ENCODE assay signal across 9 mouse cellular contexts in genomic region chr4:117267284-117267683, GRCm38 (mm10). TPM values are rescaled to one million over a fixed set of nuclear protein-coding genes. Genes with fewer than 3 reads are reported as not detected.
DNase-seq lines count a peak whose midpoint lies in the region; ATAC-seq lines count a peak whose summit lies in the region.
"Had no signal": no experiment of that assay in that cellular context is flagged by ENCODE, and none has a peak within 500 bp of the region (broad histone marks: within the 10 kb centered on the region; RNA-seq: fewer than 3 reads in every experiment).

No protein-coding gene starts in this region.

- H3K4me2 ChIP-seq in neural tube, embryonic 15.5 days, result no peak overlapping the region
- H3K4me2 ChIP-seq in limb, embryonic 13.5 days (replicated peaks), result no peak overlapping the region
- H3K4me2 ChIP-seq: hindbrain, embryonic 15.5 days had no signal

- ATAC-seq in neural tube, embryonic 15.5 days (ENCODE audit: low FRiP score), result no peak
- ATAC-seq in erythroblast, adult 5-6 weeks (replicated peaks; ENCODE audit: low FRiP score, poor library complexity, severe bottlenecking), result peak; percentile 73
- 0 out of 2 replicates have a peak, but pooled peaks have one; percentile 18 for ATAC-seq in limb, embryonic 13.5 days (ENCODE audit: low FRiP score, low read depth)

- H3K4me1 ChIP-seq in neural tube, embryonic 15.5 days, result peaks cover 6% of the 10 kb centered on the region
- peaks cover 19% of the 10 kb centered on the region for H3K4me1 ChIP-seq in limb, embryonic 13.5 days
- H3K4me1 ChIP-seq: hindbrain, embryonic 15.5 days had no signal

- DNase-seq in neural tube, embryonic 10.5 days (ENCODE audit: extremely low spot score, low spot score), result peak; percentile 83
- DNase-seq in adrenal gland, postnatal 36 days, result peak; percentile 80 to 82
- peak; percentile 86 for DNase-seq in hindlimb bud, embryonic 11.5 days (ENCODE audit: extremely low spot score, low read depth, low spot score)
- peak; percentile 75 for DNase-seq in ovary, postnatal 14 days (ENCODE audit: low spot score)
- DNase-seq in thymus, postnatal 14 days, result peak; percentile 81

- H3K9ac ChIP-seq in neural tube, embryonic 15.5 days (replicated peaks), result no peak overlapping the region
- no peak overlapping the region for H3K9ac ChIP-seq in limb, embryonic 13.5 days
- H3K9ac ChIP-seq: hindbrain, embryonic 15.5 days had no signal

- H3K9me3 ChIP-seq in neural tube, embryonic 15.5 days (replicated peaks), result no peaks in the 10 kb centered on the region
- H3K9me3 ChIP-seq in limb, embryonic 13.5 days, result no peaks in the 10 kb centered on the region
- H3K9me3 ChIP-seq: hindbrain, embryonic 15.5 days had no signal

- 9% methylated on average over 2 of the region's 2 CpGs for WGBS in neural tube, embryonic 15.5 days
- 6% methylated on average over 2 of the region's 2 CpGs for WGBS in limb, embryonic 13.5 days

- H3K27me3 ChIP-seq in neural tube, embryonic 15.5 days (replicated peaks), result peaks cover 11% of the 10 kb centered on the region; the same call in 1 of the 2 replicates
- H3K27me3 ChIP-seq in limb, embryonic 13.5 days, result no peaks in the 10 kb centered on the region

- H3K36me3 ChIP-seq in neural tube, embryonic 15.5 days, result peaks cover 10% of the 10 kb centered on the region
- H3K36me3 ChIP-seq in limb, embryonic 13.5 days, result peaks cover 11% of the 10 kb centered on the region

- no peak overlapping the region for H3K27ac ChIP-seq in neural tube, embryonic 15.5 days (replicated peaks)
- no peak overlapping the region for H3K27ac ChIP-seq in limb, embryonic 13.5 days
- H3K27ac ChIP-seq: hindbrain, embryonic 15.5 days had no signal

- H3K4me3 ChIP-seq in neural tube, embryonic 15.5 days (replicated peaks), result no peak overlapping the region
- H3K4me3 ChIP-seq in limb, embryonic 13.5 days, result no peak overlapping the region
- H3K4me3 ChIP-seq: hindbrain, embryonic 15.5 days had no signal

RNA-seq across cellular contexts. Expression of gene Armh1, which starts 15.4 kb away (rescaled TPM):
- 1.4 and 1.5 TPM in 2 replicates for polyA plus RNA-seq in neural tube, embryonic 15.5 days (2015; fragmentation: Nextera tagmentation; extraction: Ambion mirVana)
- 1 to 10 TPM; 2.8 to 3.5 TPM for total RNA-seq in adrenal gland, postnatal 36 days (2021)
- not detected in 2 replicates for total RNA-seq in erythroblast, adult 5-6 weeks (2015; ENCODE audit: low replicate concordance)
- total RNA-seq in erythroblast, adult 5-6 weeks (2017; ENCODE audit: low replicate concordance), result not detected in 2 replicates
- polyA plus RNA-seq in limb, embryonic 13.5 days (2015; fragmentation: Nextera tagmentation; extraction: Ambion mirVana), result 0.53 and 0.79 TPM in 2 replicates

RNA-seq across cellular contexts. Expression of gene Tmem53, which starts 15.5 kb away (rescaled TPM):
- 6.3 and 8.7 TPM in 2 replicates for polyA plus RNA-seq in neural tube, embryonic 15.5 days (2015; fragmentation: Nextera tagmentation; extraction: Ambion mirVana)
- total RNA-seq in adrenal gland, postnatal 36 days (2021), result 10 to 100 TPM; 54.2 to 97.3 TPM
- 1.9 and 4.0 TPM in 2 replicates for total RNA-seq in erythroblast, adult 5-6 weeks (2015; ENCODE audit: low replicate concordance)
- 1.9 TPM in 1 of 2 replicates, not detected in the other for total RNA-seq in erythroblast, adult 5-6 weeks (2017; ENCODE audit: low replicate concordance)
- 10.0 and 11.3 TPM in 2 replicates for polyA plus RNA-seq in limb, embryonic 13.5 days (2015; fragmentation: Nextera tagmentation; extraction: Ambion mirVana)

Comparison
In these comparisons a context has a peak if more than half of its experiments do, and no peak if none do; other contexts are left out.
1. RNA of gene Tmem53, which starts 15.5 kb away (total RNA-seq): 54.2 to 97.3 TPM in adrenal gland, postnatal 36 days; 1.9 to 4.0 TPM in erythroblast, adult 5-6 weeks; every median in the first group is over 10 times any median in the second.
2. Peak in every context shown above with its lines, with median percentiles within 50 percentile points of each other: DNase-seq.